Mouse (Mus musculus) T-helper 1 cell (primary cell): Measurements from ENCODE around the gene Prmt9.

Source experiments
- in situ Hi-C: fragments of 300-600 bp; cut with MboI, MseI; formaldehyde crosslinking; loops from one replicate; pipeline ENCODE4 v1.15.1; 2025; ENCODE audit warnings: high pct_unique_total_duplicates

Gene Prmt9

GRCm38 (mm10) chr8:77549121-77549706, at the start of gene Prmt9:
TSS of gene Prmt9 (plus strand) at chr8:77549397.
- in situ Hi-C loops: no loop called here

DNA sequence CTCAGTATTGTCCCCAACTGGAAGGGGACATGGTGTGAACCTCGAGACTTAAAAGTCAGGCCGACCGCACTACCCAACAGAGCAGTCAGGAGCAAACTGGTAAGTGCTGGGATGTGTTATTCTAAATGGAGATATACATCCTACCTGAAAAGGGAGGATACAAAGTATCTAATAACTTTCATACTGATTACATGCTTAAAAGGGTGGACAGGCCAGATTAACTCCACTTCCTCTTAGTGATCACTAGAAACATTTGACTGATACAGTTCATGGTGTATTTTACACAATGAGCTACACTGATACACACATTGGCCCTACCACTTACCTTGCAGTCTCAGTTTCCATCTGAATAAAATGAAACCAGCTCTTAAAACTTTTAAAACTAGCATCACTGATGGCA, 48.9 kb upstream of the Prmt9 start:
- in situ Hi-C loops: no loop called here

DNA sequence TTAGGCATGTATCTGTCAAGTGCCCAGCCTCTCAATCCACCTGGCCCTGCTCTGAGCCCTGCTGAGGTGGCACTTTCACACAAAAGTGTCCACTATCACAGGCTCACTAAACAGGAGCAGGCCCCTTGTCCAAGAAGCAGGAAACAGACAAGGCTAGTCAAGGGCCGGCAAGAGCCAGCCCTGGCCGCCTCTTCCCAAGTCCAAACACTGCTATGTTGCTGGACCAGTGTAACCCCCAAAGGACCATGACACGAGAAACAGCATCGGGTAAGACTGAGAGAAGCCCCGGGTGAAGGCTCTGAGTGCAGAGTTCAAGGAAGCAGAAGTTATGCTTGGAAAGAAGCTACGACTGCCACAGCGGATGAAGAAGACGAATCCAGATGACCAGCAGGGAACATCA, 48.1 kb upstream of the Prmt9 start:
- in situ Hi-C loops: no loop called here

GRCm38 (mm10) chr8:77502547-77502946, 46.6 kb upstream of the Prmt9 start:
- in situ Hi-C loops: no loop called here

DNA sequence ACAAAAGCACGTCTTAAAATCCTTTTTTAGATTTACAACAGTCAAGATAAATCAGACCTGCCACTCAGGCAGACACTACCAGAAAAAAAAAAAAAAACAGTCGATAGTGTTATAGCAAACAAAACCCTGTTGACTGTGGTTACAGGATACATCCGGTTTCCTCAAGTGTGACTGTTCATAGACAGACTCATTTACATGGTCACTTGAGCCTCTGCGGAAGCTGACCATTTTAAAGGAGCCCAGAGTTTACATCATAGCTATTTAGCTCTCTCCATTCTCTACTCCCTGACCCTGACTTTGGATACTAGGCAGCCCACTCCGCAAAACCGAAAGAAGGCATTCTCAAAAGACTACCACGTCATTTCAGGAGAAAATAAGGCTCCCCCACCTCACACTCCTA, 42.7 kb upstream of the Prmt9 start:
- in situ Hi-C loops: no loop called here

GRCm38 (mm10) chr8:77507510-77508035, 41.6 kb upstream of the Prmt9 start:
- in situ Hi-C loops: no loop called here

- in situ Hi-C loops: no loop called here
These were observed 40.2 kb upstream of the Prmt9 start for GRCm38 (mm10) chr8:77509044-77509443.

GRCm38 (mm10) chr8:77510426-77510825, 38.8 kb upstream of the Prmt9 start:
- in situ Hi-C loops: no loop called here

DNA sequence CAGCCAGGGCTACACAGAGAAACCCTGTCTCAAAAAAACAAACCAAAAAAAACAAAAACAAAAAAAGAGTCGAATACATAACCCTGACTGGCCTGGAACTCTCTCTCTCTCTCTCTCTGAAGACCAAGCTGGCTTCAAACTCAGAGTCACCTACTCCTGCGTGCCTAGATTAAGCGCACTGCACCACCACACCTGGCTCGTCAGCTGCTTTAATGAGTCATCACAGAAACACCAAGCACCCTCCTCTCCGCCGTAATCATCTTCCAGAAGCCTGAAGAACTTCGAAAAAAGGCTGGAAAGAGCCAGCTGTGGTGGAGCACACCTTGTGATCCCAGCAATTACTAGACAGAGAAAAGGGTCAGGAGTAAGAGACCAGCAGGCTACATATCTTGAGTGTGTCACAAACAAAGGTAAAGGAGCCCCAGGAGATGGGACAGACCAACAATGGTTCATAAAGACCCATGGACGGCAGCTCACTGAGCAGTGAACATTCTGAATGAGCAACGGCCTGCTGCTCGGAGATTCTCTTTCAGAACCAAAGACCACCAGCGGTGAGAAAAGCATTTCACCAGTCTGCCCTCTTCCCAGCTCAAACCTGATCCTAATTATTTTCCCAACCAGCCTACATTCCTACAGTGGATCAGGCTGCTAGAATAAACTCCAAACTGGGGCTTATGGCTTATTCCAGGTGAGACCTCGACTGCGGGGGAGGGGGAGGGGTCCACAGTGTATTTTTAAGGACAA, 37.3 kb upstream of the Prmt9 start:
- in situ Hi-C loops: no loop called here

GRCm38 (mm10) chr8:77515201-77515600, 34.0 kb upstream of the Prmt9 start:
- in situ Hi-C loops: no loop called here

DNA sequence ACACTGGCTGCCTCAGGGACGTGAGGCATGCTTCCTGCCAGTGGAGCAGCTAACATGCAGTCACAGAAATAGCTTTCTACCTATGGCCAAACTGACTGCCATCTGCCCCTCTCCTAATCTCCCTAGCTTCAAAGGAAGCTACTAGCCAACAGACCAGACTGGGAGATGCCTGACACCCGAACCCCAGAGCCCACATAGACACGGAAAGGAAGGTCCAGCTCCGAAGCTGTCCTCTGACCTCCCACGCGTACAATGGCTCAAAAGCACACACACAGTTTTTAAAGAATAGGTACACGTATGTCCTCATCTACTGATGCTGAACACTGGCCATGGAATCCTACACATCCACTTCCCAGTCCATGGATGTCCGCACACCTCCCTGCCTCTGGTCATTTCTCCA, 33.4 kb upstream of the Prmt9 start:
- in situ Hi-C loops: no loop called here

DNA sequence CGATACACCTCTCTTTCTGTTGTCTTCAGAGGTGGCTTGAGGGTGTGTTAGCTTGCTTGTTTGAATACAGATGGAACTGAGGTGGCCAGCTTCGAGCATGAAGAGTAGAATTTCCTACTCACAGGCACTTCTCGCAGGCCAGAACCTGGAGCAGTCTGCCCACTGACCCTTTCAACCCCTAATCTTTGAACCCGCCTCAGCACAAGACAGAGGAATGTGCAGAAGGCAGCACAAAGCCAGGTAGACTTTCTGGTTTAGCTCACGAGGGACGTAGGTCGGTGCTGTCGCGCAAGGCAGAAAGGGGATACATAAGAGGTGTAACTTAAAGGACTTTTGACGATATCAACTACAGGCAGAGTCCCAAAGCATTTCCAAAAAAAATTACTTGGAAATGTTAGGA, 32.4 kb upstream of the Prmt9 start:
- in situ Hi-C loops: no loop called here

DNA sequence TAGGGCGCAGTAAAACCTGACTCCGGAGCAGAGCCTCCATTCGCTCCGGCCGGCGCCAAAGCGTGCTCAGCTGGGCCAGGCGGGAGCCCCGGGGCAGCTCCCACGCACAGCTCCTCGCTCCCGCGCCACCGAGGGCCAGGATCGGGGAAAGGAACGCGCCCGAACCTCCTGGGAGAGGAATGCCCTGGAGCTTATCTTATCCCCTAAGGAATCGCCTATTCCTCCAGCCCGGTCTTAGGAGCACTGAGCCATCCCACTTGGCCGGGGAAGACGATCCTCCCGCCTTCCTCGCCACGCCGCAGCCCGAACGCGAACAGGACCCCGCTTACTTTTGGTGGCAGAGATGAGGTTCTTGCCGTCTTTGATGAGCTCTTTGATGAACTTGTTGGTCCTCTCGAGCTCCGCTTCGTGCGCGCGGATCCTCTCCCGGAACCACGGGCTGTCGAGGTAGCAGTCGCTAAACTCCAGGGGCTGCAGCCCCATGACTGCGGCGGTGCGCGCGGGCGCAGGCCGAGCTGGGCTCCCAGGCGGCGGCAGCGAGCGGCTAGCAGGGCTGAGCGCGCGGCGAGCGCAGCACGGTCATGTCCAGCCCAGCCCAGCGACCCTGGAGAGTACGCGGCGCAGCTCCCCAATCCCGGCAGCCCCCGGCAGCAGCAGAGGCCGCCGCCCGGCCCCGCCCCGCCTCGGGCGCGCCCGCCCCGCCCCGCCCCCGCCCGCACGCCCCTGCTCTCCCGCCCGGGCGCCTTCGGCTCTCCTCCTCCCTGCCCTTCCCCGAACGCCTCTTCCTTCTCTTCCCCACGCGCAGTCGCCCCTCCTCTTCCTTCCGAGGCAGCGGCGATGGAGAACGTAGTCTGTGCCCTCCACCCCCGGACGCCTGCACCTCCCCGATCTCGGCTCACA, 31.6 kb upstream of the Prmt9 start, which contains the start of gene Arhgap10:
Arhgap10 (minus strand) TSS at position 653 of the 900 bp plus-strand sequence.
- in situ Hi-C loops: no loop called here

GRCm38 (mm10) chr8:77518201-77519115, 30.7 kb upstream of the Prmt9 start:
- in situ Hi-C loops: no loop called here

DNA sequence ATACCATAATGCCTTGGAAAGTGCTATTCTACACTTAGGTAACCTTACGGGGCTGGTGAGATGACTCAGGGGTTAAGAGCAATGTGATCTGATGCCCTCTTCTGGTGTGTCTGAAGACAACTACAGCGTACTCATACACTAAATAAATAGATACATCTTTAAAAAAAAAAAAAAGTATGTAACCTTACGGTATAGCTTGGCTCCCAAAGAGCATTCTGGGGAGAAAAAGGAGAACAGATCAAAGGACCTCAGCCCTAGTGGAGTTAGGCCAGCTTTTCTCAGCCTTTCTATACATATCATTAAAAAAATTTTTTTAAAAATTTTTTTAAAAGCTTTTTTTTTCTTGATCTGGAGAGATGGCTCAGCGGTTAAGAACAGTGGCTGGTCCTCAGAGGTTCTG, 28.6 kb upstream of the Prmt9 start:
- in situ Hi-C loops: loop anchor here (10.0 kb wide), 1 partner anchor 96 kb away; no protein-coding TSS in a partner anchor

DNA sequence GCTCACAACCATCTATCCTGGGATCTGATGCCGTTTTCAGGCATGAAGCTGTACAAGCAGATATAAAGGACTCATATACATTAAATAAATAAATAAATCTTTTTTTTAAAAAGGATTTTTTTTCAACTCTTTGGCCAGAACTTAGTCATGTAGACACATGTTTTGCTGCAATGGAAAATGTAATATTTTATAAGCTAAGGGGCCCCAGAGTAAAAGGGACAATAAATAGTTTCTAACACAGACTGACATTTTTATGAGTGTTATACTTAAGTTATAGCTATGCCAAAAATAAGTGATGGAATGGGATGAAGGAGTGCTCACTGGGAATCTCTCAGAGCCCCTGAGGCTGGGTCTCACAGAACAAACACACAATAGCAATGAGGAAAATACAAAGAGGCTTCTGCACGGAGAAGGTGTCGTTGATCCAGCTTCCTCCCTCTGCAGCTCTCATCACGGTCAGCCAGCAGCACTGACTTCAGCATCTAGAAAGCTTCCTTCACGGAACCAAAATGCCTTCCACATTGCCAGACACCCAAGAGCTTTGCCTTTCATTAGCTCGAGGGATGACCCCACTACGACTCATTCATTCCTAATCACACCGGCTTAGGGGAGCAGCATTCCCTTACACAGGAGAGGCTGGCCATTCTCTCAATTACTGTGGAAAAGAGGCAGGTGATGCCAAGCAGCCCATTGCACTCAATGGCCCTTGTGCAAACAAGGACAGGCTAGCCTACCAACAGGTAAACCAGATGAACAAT, 28.0 kb upstream of the Prmt9 start:
- in situ Hi-C loops: loop anchor here (10.0 kb wide), 1 partner anchor 96 kb away; no protein-coding TSS in a partner anchor

- in situ Hi-C loops: loop anchor here (10.0 kb wide), 1 partner anchor 98 kb away; no protein-coding TSS in a partner anchor
These were observed 26.2 kb upstream of the Prmt9 start for GRCm38 (mm10) chr8:77522984-77523383.

GRCm38 (mm10) chr8:77524018-77524615, 25.1 kb upstream of the Prmt9 start:
- in situ Hi-C loops: loop anchor here (10.0 kb wide), 1 partner anchor 99 kb away; no protein-coding TSS in a partner anchor

- in situ Hi-C loops: loop anchor here (10.0 kb wide), 1 partner anchor 100 kb away; no protein-coding TSS in a partner anchor
These were observed 24.3 kb upstream of the Prmt9 start for GRCm38 (mm10) chr8:77524906-77525305.
